26 mouse cellular contexts compared by ENCODE assay signal in the genomic region with DNA sequence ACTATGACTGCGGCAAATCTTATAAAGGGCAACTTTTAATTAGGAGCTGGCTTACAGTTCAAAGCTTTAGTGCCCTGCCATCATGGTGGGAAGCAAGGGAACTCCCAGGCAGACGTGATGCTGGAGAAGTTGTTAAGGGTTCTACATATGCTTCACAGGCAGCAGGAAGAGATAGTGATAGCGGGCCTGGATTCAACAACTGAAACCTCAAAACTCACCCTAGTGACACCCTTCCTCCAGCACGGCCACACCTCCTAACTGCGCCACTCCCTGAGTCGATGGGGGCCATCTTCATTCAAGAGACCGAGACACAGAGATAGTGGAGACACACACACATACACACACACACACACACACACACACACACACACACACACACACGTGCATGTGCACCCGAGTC.
"Had no signal": no experiment of that assay in that cellular context is flagged by ENCODE, and none has a peak within 500 bp of the region (broad histone marks: within the 10 kb centered on the region; RNA-seq: fewer than 3 reads in every experiment).

No protein-coding gene starts in this region.

- DNase-seq: gastrocnemius, adult 2 months; gastrocnemius, postnatal 10 days; gastrocnemius, postnatal 25 days; heart, postnatal 10 days; heart, postnatal 4 days; kidney, adult 18-20 months; kidney, adult 9 months; kidney, postnatal 14 days; kidney, postnatal 36 days; layer of hippocampus, adult 9-11 months; layer of hippocampus, postnatal 36 days; left cerebral cortex, postnatal 4 days; liver, embryonic 13.5 days had no signal

- H3K9me3 ChIP-seq: heart, embryonic 10.5 days; hindbrain, embryonic 10.5 days; hindbrain, embryonic 12.5 days; kidney, embryonic 15.5 days; limb, embryonic 13.5 days; limb, embryonic 15.5 days; liver, embryonic 13.5 days; liver, embryonic 15.5 days had no signal

- H3K27ac ChIP-seq: heart, embryonic 10.5 days; hindbrain, embryonic 10.5 days; hindbrain, embryonic 12.5 days; hindbrain, embryonic 14.5 days; kidney, embryonic 15.5 days; kidney, postnatal 0 days; limb, embryonic 13.5 days; limb, embryonic 15.5 days; liver, embryonic 13.5 days; liver, embryonic 15.5 days had no signal

- H3K4me3 ChIP-seq: gastrocnemius, adult 2 months; heart, embryonic 10.5 days; heart, embryonic 12.5 days; hindbrain, embryonic 10.5 days; hindbrain, embryonic 12.5 days; kidney, embryonic 15.5 days; limb, embryonic 13.5 days; limb, embryonic 15.5 days; liver, embryonic 13.5 days; liver, embryonic 15.5 days had no signal

- H3K9ac ChIP-seq: heart, embryonic 12.5 days; hindbrain, embryonic 12.5 days; hindbrain, embryonic 14.5 days; kidney, embryonic 15.5 days; limb, embryonic 13.5 days; limb, embryonic 15.5 days; liver, embryonic 13.5 days; liver, embryonic 15.5 days had no signal

- H3K36me3 ChIP-seq: heart, embryonic 10.5 days; heart, embryonic 12.5 days; hindbrain, embryonic 10.5 days; hindbrain, embryonic 12.5 days; kidney, embryonic 15.5 days; limb, embryonic 13.5 days; limb, embryonic 15.5 days; liver, embryonic 13.5 days; liver, embryonic 15.5 days had no signal

- ATAC-seq: hindbrain, embryonic 16.5 days; inflammation-experienced regulatory T-cells, adult 6 months; intestine, embryonic 16.5 days had no signal

- H3K27me3 ChIP-seq: heart, embryonic 12.5 days; hindbrain, embryonic 12.5 days; kidney, embryonic 15.5 days; limb, embryonic 13.5 days; limb, embryonic 15.5 days; liver, embryonic 13.5 days; liver, embryonic 15.5 days had no signal
